Mouse (Mus musculus): Measurements from ENCODE around the gene Prkd1.

DNA sequence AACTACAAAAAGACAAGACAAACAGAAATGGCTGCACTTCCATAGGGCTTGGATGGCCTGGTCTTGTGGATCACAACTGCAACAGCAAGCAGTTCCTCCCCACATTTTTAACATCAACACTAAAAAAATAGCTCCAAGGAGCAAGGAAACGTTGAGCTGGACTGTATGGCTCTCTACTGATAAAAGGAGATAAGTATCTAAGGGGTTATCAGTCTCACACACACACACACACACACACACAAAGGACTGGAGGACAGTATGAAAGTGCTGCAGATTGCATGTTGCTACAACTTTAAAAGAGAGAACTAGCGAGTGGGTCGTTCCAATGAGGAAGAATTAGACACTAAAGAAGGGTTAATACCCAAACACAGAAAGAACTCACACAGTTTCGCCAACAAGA, 8.7 kb downstream of the Prkd1 start:
- TF ChIP-seq CTCF (IDR thresholded peaks at IDR 0.05; ENCODE audit: control insufficient read depth, insufficient read depth, insufficient replicate concordance, low read depth, low read length) (no peak), POLR2A (IDR thresholded peaks at IDR 0.05; ENCODE audit: control insufficient read depth, low read depth, low read length) (no peak)
